Mouse (Mus musculus): ENCODE measurements around the gene Tapbp.
"Not testable (repeated sequence)": the region's sequence is repeated elsewhere in the genome, so short reads cannot be mapped to it uniquely, and the experiment has no call there.

Tapbp gene

DNA sequence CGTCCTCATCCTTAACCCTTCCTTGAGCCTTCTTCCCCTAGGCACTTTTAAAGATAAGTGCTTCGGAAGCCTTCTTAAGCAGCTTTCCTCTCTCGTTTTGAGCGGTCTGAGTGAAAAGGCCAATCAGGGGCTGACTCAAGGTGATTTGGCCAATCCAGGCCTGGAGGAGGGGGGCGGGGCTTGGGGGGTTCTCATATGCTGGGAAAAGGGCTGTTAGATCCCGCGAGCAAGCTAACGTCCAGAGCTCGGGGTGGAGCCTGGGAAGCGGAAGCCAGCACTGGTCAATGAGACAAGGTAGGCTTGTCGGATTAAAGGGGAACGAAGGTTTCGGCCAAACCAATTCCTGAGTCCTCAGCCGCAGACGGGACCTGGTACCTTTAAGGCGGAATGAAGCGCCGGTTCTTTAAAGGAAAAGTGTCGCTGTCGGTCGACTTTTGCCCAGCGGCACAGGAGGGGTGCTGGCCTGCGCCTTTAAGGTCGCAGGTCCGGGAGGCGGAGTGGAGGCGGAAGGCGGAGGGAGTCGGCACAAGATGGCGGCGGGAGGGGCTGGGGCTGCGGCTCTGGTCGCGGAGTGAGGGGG lies at the start of gene Tapbp, which contains the start of gene Zbtb22:
TSS of gene Tapbp (plus strand) at position 229 of the 580 bp plus-strand sequence.
TSS of gene Zbtb22 (plus strand) at position 234 of the 580 bp plus-strand sequence.
- DNase-seq (ENCODE audit: low spot score) = peak; percentile 97

DNA sequence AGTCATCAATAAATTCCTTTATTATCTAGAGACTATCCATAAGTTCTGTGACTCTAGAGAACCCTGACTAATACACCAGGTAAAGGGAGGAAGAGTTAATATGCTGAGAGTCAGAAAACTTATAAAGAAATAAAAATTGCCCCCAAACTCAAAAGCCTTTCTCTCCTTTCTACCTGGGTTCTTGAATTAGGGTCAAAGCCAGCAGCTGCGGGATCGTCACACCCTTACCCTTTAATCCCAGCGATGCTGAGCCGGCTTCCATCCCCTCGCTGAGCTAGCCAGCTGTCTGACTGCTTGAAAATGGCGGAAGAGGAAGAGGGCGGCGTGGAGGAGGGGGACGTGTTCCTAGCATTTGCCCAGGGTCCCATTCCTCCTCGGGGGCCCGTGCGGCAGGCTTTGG lies 42.2 kb upstream of the Tapbp start, which contains the start of gene Gm7029:
TSS of gene Gm7029 (plus strand) at position 301 of the 400 bp plus-strand sequence.
- not testable (repeated sequence) for DNase-seq (ENCODE audit: low spot score)

DNA sequence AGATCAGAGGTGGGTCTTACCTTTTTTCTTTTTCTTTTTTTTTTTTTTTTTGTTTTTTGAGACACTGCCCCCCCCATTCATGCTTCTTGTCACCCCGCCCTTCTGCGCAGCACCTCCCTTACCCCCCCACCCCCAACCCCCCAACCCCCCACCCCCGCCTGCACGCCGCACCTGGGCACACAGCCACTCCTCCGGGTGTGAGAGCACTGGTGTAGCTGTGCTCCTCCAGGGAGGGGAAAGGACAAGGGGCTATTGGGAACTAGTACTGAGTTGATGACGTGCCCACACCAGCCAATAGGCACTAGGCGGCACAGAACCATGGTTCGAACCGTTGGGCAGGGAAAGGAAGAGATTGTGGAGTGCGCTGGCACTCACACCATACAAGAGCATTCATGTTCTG lies 41.3 kb upstream of the Tapbp start:
- no peak for DNase-seq (ENCODE audit: low spot score)

DNA sequence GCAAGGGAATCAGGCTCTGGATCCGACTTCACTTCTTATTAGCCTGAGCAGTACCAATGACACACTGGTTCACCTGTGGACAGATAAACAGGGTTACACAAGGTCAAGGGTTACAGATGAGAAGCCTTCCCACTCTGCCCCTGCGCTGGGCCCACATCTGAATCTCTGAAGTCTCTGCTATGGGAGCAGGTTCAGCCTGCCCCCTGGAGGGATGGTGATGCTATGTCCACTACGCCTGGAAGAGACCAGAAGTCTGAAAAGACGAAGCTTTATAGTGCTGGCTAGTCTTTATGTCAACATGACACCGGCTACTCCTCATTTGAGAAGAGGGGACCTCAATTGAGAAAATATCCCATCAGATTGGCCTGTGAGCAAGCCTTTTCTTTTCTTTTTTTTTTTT lies 39.9 kb upstream of the Tapbp start:
- DNase-seq (ENCODE audit: low spot score) = not testable (repeated sequence)

DNA sequence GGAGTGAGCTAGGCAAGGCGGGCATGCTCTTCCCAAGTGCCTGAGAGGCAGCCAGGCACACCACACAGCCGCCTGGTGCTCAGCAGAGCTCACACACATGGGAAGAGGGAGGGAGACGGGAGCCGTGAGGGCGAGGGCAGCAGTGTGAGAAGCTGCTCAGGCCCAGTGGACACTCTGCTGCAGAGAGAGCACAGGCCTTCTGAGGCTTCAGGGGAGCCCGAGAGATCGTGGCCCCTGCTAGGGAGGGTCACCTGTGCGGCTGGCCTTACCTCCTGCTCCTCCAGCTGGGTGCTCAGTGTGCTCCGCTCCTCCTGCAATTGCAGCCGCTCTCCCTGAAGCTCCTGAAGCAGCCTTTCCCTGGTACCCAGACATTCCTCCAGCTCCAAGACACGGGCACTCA lies 31.4 kb upstream of the Tapbp start:
- not testable (repeated sequence) for DNase-seq (ENCODE audit: low spot score)

DNA sequence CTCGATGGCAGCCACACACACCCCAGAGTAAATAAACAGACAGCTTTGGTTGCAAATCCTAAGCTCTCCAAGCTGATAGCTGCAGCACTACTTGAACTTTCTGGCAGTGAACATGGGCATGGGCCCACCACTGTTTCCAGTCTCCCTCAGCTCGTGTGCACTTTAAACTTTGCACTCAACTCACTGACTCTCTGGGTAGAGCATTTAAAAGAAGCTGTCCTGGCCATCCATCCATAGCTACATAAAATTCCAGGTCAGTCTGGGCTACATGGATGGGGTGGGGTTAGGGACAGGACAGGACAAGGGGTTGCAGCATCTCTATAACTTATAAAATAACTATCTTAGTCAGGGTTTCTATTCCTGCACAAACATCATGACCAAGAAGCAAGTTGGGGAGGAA lies 27.9 kb upstream of the Tapbp start:
- not testable (repeated sequence) for DNase-seq (ENCODE audit: low spot score)

DNA sequence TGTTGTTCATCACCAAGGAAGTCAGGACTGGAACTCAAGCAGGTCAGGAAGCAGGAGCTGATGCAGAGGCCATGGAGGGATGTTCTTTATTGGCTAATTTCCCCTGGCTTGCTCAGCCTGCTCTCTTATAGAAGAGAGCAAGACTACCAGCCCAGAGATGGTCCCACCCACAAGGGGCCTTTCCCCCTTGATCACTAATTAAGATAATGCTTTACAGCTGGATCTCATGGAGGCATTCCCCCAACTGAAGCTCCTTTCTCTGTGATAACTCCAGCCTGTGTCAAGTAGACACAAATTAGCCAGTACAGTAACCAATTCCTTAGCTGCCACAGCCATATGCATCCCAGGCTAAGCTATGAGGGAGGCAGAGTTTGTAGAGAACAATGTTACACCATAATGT lies 27.5 kb upstream of the Tapbp start:
- not testable (repeated sequence) for DNase-seq (ENCODE audit: low spot score)

DNA sequence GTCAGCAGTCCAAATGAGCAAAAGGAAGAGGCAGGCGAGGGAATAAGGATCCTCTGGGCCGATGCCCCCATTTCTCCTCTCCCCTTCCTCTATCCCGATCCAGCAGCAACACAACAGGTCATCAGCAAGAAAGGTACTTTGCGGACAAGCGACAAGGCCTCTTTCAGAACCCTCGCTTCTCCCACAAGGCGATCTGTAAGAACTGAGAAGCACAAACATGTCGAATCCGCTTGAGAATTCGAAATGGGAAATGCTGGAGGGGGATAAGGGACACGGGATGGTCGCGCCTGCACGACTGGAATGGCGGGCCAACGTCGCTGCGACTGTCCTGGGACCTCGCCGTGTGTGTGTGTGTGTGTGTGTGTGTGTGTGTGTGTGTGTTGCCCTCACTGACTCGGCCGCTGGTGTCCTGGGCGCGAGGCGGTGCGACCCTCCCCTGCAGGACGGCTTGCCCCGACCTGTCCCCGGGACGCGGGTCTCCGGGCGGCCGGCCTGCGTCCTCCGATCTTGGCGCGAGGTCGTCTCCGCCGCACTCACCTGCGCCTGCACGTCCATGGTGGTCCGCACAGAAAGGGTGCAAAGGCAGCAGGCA lies 25.7 kb upstream of the Tapbp start:
- not testable (repeated sequence) for DNase-seq (ENCODE audit: low spot score)

DNA sequence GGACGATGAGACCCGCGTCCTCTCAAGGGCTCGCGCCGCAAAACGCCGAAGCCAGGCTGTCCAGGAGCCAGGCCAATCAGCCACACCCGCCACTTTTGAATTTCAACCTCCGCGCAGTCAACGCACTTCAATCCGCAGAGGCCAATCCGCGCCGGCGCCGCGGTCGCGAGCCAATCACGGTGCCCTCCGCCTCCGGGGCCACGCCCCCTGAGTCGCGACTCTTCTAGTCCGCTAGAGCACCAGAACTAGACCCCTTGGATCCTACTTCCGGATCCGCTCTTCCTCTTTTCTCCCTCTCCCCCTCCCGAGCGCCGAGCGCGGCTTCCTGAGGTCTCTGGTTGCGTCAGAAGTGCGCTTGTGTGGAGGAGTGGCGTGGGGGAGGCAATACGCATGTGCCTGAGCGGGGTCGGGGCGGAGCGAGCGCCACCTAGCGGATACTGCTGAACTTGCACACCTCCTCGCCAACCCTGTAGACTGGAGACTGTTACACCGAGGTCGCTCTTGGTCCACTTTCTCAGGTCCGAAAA lies 25.1 kb upstream of the Tapbp start, which contains the start of gene Kifc1:
TSS of gene Kifc1 (minus strand) at position 129 of the 527 bp plus-strand sequence.
- peak; percentile 100 for DNase-seq (ENCODE audit: low spot score)

DNA sequence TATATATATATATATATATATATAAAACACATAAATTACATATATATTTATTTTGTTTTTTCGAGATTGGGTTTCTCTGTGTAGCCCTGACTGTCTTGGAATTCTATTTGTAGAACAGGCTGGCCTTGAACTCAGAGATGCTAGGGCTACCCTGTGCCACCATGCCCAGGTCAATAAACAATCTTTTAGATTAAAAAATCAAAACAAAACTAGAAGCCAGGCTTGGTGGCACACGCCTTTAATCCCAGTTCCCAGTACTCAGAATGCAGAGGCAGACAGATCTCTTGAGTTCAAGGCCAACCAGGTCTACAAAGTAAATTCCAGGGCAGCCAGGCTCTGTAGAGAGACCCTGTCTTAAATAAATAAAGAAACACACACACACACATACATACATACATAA lies 24.3 kb upstream of the Tapbp start:
- no peak for DNase-seq (ENCODE audit: low spot score)

DNA sequence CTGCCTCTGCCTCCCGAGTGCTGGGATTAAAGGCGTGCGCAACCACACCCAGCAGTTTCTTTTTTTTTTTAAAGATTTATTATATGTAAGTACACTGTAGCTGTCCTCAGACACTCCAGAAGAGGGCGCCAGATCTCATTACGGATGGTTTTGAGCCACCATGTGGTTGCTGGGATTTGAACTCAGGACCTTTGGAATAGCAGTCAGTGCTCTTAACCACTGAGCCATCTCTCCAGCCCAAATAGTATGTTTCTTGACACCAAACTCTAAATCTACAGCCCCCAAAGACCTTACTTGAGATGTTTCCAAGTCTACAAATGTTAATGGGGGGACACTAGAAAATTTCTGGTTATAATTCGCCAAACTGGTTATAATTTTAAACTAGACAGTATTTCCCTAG lies 23.8 kb upstream of the Tapbp start:
- DNase-seq (ENCODE audit: low spot score) = not testable (repeated sequence)

DNA sequence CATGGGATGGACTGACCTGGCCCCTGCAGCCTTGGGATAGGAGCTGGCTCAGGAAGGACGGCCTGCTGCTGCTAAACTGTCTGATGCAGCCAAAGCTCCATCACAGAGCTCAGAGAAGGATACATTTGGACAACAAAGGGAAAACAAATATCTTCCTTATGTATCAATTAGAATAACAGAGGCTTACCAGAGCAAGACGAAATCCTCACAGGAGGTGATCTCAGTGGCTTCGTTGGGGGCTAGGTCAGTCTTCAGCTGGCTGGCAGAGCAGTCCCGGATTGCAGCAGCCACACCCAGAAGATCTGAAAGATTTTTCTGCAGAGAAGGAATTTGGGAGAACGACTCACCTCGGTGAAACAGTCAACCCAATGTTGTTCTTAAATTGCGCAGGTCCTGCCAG lies 23.3 kb upstream of the Tapbp start:
- DNase-seq (ENCODE audit: low spot score) = no peak

DNA sequence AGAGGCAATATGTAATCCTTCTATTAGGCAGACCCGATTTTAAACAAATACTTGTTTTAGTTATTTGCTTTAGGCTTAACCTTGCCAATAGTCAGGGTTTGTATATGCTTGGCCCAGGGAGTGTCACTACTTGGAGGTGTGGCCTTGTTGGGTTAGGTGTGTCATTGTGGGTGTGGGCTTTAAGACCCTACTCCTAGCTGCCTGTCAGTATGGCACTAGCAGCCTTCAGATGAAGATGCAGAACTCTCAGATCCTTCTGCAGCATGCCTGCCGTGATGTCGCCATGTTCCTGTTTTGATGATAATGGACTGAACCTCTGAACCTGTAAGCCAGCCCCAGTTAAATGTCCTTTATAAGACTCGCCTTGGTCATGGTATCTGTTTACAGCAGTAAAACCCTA lies 22.7 kb upstream of the Tapbp start:
- not testable (repeated sequence) for DNase-seq (ENCODE audit: low spot score)

DNA sequence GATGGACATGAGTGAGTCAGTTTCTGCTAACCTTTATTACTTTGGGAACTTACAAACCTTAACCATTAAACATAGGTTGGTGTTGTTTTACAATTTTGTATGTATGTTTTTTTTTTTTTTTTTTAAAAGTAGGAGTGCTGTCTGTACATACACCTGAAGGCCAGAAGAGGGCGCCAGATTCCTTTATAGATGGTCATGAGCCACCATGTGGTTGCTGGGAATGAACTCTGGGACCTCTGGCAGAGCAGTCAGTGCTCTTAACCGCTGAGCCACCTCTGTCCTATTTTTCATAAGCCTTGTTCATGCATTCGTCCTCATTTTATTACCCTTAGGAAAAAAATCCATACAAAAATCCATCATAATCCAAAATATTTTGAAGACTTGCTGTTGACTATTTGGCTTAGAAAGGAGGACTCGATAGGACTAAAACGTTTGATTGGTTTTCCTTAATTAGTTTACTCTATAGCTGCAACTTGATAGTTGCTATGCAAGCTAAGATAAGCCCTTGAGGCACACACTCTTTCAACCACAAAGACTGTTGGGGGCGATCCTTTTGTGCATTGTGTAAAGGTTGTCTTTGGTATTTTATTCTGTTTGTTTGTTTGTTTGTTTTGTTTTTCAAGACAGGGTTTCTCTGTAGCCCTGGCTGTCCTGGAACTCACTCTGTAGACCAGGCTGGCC lies 18.4 kb upstream of the Tapbp start:
- DNase-seq (ENCODE audit: low spot score) = no peak

DNA sequence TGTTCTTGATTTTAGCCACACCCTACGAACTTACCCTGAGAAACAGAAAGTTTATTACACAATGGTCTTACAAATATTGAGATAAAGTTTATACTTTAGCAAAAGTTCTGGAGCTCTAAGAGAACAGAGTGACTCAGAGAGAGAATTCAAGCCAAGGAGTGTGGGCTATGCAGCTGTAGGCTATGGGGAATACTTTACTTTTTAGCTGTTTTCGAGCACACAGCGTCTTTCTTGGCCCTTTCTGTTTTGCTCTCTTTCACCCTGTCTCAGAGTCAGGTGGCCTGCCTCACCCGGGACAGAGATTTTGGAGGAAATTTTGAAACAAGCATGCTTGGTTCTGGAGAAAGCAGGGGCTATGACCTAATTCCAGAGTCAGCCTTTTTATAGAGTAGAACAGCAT lies 17.5 kb upstream of the Tapbp start:
- DNase-seq (ENCODE audit: low spot score) = not testable (repeated sequence)

DNA sequence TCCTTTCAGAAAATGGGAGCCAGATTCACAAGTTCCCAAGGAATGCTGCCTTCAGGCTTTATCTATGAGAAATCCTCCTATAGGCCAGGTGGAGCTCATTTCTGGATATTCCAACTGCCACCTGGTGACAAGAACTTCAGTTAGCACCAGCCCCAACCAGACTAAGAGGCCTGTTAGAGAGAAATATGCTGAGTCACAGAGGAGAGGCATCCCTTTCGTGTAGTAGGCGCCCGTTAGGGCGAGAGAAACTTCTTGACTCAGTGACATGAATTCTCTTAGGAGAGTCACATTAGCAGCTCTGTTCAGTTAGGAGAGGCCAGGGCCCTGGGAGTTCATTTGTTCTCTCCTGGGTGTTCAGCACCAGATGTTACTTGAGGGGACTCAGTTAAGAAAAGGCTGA lies 16.1 kb upstream of the Tapbp start:
- DNase-seq (ENCODE audit: low spot score) = no peak

DNA sequence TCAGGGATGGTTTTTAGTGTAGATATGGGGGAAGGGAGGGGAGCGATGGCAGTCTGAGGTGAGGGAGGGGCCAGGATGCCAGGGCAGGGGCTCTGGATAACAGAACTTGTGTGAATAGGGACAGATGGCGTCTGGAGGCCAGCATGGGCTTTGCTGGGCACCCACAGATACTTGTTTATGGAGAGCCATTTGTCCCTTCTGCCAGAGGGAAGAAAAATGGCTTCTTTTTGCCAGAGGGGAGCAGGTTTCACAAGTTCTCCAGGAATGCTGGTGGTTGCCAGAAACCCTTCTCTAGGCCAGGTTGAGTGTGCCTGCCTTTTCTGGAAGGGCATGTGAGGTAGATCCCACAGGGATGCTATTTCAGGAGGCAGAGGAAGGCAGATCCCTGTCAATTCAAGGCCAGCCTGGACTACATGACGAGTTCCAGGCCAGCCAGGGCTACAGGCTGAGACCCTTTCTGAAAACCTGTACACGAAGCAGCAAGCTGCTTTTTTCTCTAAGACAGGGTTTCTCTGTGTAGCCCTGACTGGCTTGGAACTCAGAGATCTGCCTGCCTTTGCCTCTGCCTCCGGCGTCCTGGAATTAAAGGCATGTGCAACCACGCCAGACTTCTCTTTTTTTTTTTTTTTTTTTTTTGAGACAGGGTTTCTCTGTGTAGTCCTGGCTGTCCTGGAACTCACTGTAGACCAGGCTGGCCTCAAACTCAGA lies 15.3 kb upstream of the Tapbp start:
- DNase-seq (ENCODE audit: low spot score) = no peak

DNA sequence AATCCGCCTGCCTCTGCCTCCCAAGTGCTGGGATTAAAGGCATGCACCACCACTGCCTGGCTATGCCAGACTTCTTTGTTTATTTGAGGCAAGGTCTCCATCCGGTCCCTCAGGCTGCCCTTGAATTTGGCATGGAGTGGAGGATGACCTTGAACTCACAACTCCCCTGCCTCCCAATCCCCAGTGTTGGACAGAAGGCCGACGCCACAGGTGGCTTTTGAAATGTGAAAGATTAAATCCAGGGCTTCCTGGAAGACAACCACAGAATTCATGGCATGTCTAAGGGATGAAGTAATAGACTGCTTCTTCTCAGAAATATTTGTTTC lies 14.7 kb upstream of the Tapbp start:
- no peak for DNase-seq (ENCODE audit: low spot score)

DNA sequence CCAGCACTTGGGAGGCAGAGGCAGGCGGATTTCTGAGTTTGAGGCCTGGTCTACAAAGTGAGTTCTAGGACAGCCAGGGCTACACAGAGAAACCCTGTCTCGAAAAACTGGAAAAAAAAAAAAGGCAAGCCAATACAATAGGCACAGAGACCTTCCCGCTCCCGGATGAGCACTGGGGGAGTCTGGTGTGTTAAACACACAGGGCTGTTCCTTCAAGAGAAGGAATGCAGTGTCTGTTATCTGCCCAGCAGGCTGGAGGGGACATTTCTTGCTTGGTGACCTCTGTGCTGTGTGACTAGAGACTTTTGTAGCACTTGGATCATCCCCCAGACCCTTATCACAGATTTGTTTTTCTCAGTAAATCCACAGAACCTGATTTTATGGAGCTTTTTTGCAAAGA lies 14.0 kb upstream of the Tapbp start:
- DNase-seq (ENCODE audit: low spot score) = no peak

DNA sequence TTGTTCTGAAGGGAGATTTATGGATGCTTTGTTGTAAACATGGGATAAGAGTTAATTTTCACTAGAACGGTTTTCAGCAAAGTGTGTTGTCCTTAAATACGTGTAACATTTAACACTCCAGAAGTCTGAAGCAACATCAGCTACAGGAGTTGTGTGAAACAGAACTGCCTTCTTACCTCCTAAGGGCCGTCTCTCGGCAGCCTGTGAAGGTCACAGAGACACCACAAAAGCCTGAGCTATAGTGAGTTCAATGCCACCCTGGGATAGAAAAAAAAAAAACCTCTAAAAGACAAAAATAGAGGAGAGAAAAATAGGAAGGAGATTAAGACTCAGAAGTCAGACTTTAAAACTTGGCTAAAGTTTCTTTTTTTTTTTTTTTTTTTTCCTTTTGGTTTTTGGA lies 13.6 kb upstream of the Tapbp start:
- no peak for DNase-seq (ENCODE audit: low spot score)

DNA sequence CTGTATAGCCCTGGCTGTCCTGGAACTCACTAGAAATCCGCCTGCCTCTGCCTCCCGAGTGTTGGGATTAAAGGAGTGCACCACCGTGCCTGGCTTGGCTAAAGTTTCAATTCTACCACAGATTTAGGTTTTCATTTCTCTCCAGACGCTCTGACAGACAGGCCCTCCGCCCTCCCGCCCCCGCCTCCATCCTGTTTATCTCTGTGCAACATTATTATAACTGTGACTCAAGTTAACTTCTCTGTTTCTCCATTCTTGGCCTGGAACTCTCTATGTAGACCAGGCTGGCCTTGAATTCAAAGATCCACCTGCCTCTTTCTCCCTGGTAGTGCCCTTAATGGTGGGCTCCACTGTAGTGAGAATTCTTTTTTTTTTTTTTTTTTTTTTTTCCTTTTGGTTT lies 13.2 kb upstream of the Tapbp start:
- DNase-seq (ENCODE audit: low spot score) = no peak

DNA sequence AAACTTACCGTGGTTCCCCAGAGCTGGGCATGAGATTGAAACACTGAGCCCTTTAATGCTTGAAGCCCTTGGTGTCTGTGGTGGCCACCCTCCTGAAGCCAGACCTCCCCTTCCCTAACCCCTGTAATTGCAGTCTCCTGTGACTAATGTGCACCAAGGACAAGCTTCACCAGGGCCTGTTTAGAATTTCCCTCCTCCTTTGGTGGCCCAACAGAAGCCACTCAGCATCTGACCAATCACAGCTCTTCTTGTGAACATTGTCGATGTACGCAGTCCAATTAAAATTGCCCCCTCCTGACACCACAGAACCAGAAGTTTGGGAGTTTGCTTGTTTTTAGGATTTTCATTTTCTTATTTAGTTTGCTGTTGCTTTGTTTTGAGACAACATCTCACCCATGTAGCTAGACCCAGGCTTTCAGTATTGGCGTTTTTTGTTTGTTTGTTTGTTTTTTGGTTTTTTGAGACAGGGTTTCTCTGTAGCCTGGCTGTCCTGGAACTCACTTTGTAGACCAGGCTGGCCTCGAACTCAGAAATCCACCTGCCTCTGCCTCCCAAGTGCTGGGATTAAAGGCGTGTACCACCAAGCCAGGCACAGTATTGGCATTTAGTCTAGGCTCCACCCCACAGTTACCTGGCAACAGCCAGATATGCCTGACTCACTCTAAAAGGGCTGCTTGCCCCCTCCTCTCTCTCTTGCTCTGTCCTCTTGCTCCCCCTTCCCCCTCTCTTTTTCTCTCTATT lies 11.6 kb upstream of the Tapbp start:
- DNase-seq (ENCODE audit: low spot score) = not testable (repeated sequence)
